Mouse (Mus musculus): ENCODE results near the gene Vgf. TPM values are rescaled to one million over a fixed set of nuclear protein-coding genes. Genes with fewer than 3 reads are reported as not detected.
A peak's percentile ranks its signal among the peaks of the same experiment; 100 is the strongest.

The Vgf gene
- polyA plus RNA-seq, 1 experiment from 2014 or later, result 4.6 TPM

- no peaks in the 10 kb centered on the region for H3K4me1 ChIP-seq (replicated peaks)
- H3K9ac ChIP-seq, result no peak overlapping the region
- H3K4me3 ChIP-seq, result no peak overlapping the region
- no peak overlapping the region for H3K27ac ChIP-seq (replicated peaks)
- H3K4me2 ChIP-seq, result no peak overlapping the region
- H3K27me3 ChIP-seq, result no peaks in the 10 kb centered on the region
- no peak for ATAC-seq (ENCODE audit: low read depth)
- WGBS, result 81% methylated on average over 2 of the region's 2 CpGs
- H3K36me3 ChIP-seq, result peaks cover 13% of the 10 kb centered on the region
- no peaks in the 10 kb centered on the region for H3K9me3 ChIP-seq
Observed at GRCm38 (mm10) chr5:137000612-137001011, 25.6 kb upstream of the Vgf start.

- no peaks in the 10 kb centered on the region for H3K4me1 ChIP-seq (replicated peaks)
- ATAC-seq (ENCODE audit: low read depth), result no peak
- WGBS, result 64% methylated on average over 8 of the region's 8 CpGs
Observed at GRCm38 (mm10) chr5:137007276-137007675, 18.9 kb upstream of the Vgf start.

DNA sequence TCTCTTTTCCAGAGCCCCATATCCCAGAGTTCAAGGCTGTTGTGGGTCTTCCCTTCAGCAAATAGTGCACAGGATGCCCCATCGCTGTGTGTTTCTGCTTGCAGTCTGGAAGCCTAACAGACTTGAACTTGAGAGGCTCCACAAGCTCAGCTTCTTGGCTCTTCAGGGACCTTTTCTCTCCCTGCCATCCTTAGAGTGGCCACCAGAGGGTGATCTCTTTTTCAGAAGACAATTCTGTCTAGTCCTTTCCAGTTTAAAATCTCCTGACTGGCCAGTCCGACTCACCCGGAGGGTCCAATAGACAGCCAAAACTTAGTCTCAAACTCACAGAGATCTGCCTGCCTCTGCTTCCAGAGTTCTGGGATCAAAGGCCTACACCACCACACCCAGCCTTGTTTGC, 16.2 kb upstream of the Vgf start:
- 38% methylated on average over 3 of the region's 3 CpGs for WGBS
- H3K4me2 ChIP-seq, result no peak overlapping the region
- H3K27me3 ChIP-seq, result no peaks in the 10 kb centered on the region
- H3K9me3 ChIP-seq, result no peaks in the 10 kb centered on the region
- H3K9ac ChIP-seq, result no peak overlapping the region
- no peaks in the 10 kb centered on the region for H3K36me3 ChIP-seq
- ATAC-seq (ENCODE audit: low read depth), result no peak
- no peaks in the 10 kb centered on the region for H3K4me1 ChIP-seq (replicated peaks)
- no peak overlapping the region for H3K27ac ChIP-seq (replicated peaks)
- no peak overlapping the region for H3K4me3 ChIP-seq

More at GRCm38 (mm10) chr5:137007276-137007675, 18.9 kb upstream of the Vgf start:
- no peaks in the 10 kb centered on the region for H3K36me3 ChIP-seq
- no peak overlapping the region for H3K27ac ChIP-seq (replicated peaks)
- H3K9ac ChIP-seq, result no peak overlapping the region
- H3K27me3 ChIP-seq, result no peaks in the 10 kb centered on the region
- H3K9me3 ChIP-seq, result no peaks in the 10 kb centered on the region
- no peak overlapping the region for H3K4me3 ChIP-seq
- no peak overlapping the region for H3K4me2 ChIP-seq

- Histone ChIP-seq H3K9ac (no peak overlapping the region), H3K4me2 (no peak overlapping the region), H3K27me3 (no peaks in the 10 kb centered on the region), H3K4me1 (replicated peaks) (no peaks in the 10 kb centered on the region), H3K9me3 (no peaks in the 10 kb centered on the region), H3K27ac (replicated peaks) (no peak overlapping the region), H3K4me3 (no peak overlapping the region), H3K36me3 (no peaks in the 10 kb centered on the region)
- WGBS, result 73% methylated on average over 15 of the region's 15 CpGs
- no peak for ATAC-seq (ENCODE audit: low read depth)
Observed at GRCm38 (mm10) chr5:137012401-137012950, 13.7 kb upstream of the Vgf start.

DNA sequence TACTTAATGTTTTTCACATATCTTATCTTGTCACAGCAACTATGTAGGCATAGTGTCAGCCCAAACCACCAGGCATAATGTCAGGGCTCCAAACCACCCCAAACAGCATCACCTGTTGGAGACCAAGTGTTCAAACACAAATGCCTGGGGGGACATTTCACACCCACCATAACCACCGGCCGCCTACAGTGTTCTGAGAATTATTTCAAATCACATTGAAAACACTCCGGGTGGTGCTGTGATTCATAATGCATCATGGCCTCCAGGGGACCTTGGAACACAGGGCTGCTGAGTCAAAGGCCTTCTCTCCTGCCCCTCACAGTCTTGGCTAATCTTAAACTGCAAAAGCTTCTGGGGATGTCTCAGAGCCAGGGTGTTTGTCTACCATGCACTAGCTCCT, 10.3 kb upstream of the Vgf start:
- 87% methylated on average over 3 of the region's 3 CpGs for WGBS
- Histone ChIP-seq H3K4me2 (no peak overlapping the region), H3K4me1 (replicated peaks) (no peaks in the 10 kb centered on the region), H3K27ac (replicated peaks) (no peak overlapping the region), H3K4me3 (no peak overlapping the region), H3K9me3 (no peaks in the 10 kb centered on the region), H3K36me3 (no peaks in the 10 kb centered on the region), H3K9ac (no peak overlapping the region), H3K27me3 (peaks cover 13% of the 10 kb centered on the region; the same call in 1 of the 2 replicates)
- no peak for ATAC-seq (ENCODE audit: low read depth)

- 50% methylated on average over 3 of the region's 3 CpGs for WGBS
Observed at GRCm38 (mm10) chr5:137024318-137024717, 1.9 kb upstream of the Vgf start.

GRCm38 (mm10) chr5:137025132-137025531, 1.1 kb upstream of the Vgf start:
- Histone ChIP-seq H3K9me3 (no peaks in the 10 kb centered on the region), H3K4me3 (peak overlapping the region; percentile 19; the same call in 1 of the 2 replicates), H3K36me3 (no peaks in the 10 kb centered on the region), H3K9ac (peak overlapping the region; percentile 34; the same call in 1 of the 2 replicates), H3K27me3 (peaks cover 78% of the 10 kb centered on the region), H3K4me2 (peak overlapping the region; percentile 41), H3K4me1 (replicated peaks) (peaks cover 14% of the 10 kb centered on the region), H3K27ac (replicated peaks) (no peak overlapping the region)
- ATAC-seq (ENCODE audit: low read depth), result no peak
- WGBS, result under 1% methylated on average over 23 of the region's 23 CpGs

More at GRCm38 (mm10) chr5:137024318-137024717, 1.9 kb upstream of the Vgf start:
- no peak overlapping the region for H3K4me3 ChIP-seq
- H3K4me2 ChIP-seq, result no peak overlapping the region
- no peak overlapping the region for H3K9ac ChIP-seq
- peaks cover 9% of the 10 kb centered on the region for H3K4me1 ChIP-seq (replicated peaks)
- H3K27ac ChIP-seq (replicated peaks), result no peak overlapping the region
- ATAC-seq (ENCODE audit: low read depth), result no peak
- no peaks in the 10 kb centered on the region for H3K36me3 ChIP-seq
- H3K9me3 ChIP-seq, result no peaks in the 10 kb centered on the region
- H3K27me3 ChIP-seq, result peaks cover 77% of the 10 kb centered on the region

DNA sequence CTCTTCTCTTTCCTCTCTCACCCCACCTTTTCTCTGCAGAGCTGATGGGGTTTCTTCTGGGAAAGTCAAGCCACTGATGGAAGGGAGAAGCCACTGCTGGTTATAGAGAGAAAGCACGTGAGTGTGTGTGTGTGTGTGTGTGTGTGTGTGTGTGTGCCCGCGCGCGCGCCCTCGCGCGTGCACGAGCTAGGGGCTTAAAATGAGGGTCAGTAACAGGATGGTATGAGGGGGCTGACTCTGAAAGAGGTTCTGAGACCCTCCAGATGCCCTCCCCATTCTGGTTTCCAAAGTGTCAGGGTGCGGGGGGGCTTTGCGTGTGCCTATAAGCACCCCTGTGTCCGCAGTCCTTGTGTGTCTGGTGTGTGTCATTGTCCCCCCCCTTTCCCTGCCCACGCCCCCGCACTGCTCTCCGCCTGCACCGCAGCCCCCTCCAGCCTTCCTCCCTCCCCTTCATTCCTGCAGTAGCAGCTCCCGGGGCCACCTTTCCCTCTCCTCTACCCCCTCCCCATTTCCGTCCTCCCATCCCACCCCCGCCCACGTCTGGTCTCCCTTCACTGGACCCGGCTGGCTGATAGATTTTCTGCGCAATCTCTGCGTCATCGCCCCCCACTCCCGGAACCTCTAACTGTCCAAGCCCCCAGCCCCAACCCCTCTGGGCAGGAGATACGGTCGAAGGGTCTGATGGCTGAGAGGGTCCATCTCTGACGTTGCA, 2.5 kb downstream of the Vgf start:
- ATAC-seq (ENCODE audit: low read depth), result no peak
- Histone ChIP-seq H3K4me1 (replicated peaks) (peaks cover 38% of the 10 kb centered on the region), H3K4me2 (peak overlapping the region; percentile 100), H3K36me3 (no peaks in the 10 kb centered on the region), H3K9me3 (no peaks in the 10 kb centered on the region), H3K4me3 (peak overlapping the region; percentile 48), H3K27ac (replicated peaks) (no peak overlapping the region), H3K9ac (no peak overlapping the region), H3K27me3 (peaks cover 87% of the 10 kb centered on the region)
- 4% methylated on average over 29 of the region's 29 CpGs for WGBS

- H3K4me1 ChIP-seq (replicated peaks), result peaks cover 38% of the 10 kb centered on the region
- H3K4me3 ChIP-seq, result peak overlapping the region; percentile 48
- H3K27me3 ChIP-seq, result peaks cover 87% of the 10 kb centered on the region
- 2% methylated on average over 8 of the region's 8 CpGs for WGBS
- H3K9ac ChIP-seq, result peak overlapping the region; percentile 59
- H3K36me3 ChIP-seq, result no peaks in the 10 kb centered on the region
- H3K9me3 ChIP-seq, result no peaks in the 10 kb centered on the region
- no peak overlapping the region for H3K27ac ChIP-seq (replicated peaks)
- ATAC-seq (ENCODE audit: low read depth), result peak; percentile 0; the same call in 1 of the 2 replicates
- peak overlapping the region; percentile 100 for H3K4me2 ChIP-seq
Observed at GRCm38 (mm10) chr5:137029273-137029585, 3.0 kb downstream of the Vgf start.

DNA sequence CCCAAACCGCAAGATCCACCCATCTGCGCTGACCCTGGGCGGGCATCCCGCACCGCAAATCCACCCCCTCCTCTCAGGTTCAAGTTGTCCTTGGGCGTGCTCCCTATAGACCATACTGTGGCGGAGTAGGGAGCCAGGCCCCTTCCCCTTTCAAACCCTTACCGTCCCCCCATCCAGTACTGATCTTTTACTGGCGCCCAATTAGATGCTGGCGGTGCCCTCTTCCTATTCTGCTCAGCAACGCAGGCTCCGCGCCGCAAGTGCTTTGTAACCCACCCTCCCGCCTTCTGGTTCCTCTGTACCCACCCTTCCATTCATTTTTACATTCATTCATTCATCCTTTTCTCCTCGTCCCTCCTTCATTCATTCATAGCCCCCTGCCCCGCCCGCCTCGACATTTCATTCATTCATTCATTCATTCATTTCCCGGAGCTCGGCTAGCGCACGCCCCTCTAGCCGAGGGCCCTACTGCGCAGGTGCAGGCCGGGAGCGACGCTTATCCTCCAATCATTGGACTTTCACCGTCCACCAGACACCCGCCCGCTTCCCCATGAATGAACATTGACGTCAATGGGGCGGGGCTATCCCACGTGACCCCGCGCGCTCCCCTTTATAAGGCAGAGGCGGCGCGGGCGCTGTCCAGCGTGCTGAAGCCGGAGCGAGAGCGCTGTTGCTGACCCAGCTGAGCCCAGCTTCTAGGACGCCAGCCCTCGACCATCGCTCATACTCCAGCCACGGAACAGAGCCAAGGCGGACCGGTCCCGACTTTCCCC, 3.6 kb downstream of the Vgf start:
- peaks cover 38% of the 10 kb centered on the region for H3K4me1 ChIP-seq (replicated peaks)
- peak overlapping the region; percentile 72 for H3K9ac ChIP-seq
- ATAC-seq (ENCODE audit: low read depth), result peak; percentile 73
- H3K36me3 ChIP-seq, result 0 out of 2 replicates have a peak, but pooled peaks cover 4% of the 10 kb centered on the region
- no peak overlapping the region for H3K27ac ChIP-seq (replicated peaks)
- H3K4me2 ChIP-seq, result peak overlapping the region; percentile 100
- no peaks in the 10 kb centered on the region for H3K9me3 ChIP-seq
- under 1% methylated on average over 52 of the region's 52 CpGs for WGBS
- peaks cover 87% of the 10 kb centered on the region for H3K27me3 ChIP-seq
- peak overlapping the region; percentile 48 for H3K4me3 ChIP-seq

DNA sequence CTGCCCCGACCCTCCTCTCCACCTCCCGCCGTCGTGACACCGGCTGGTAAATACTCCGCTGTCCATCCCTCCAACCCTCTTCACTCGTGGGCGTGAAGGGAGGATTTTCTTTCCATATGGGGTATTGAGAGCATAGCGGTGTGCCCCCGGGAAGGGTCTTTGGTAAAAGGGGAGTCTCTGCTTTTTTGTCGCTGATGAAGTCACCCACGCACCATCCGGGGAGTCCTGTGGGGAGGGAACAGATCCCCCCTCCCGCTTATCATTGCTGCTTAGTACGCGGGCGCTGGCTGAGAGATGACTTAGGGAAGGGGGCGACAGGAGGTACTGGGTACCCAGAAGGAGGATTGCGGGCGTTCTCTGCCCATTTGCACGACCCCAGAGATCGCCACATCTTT, 4.2 kb downstream of the Vgf start:
- 11% methylated on average over 22 of the region's 22 CpGs for WGBS
- Histone ChIP-seq H3K9me3 (no peaks in the 10 kb centered on the region), H3K4me1 (replicated peaks) (peaks cover 38% of the 10 kb centered on the region), H3K4me2 (peak overlapping the region; percentile 100), H3K27ac (replicated peaks) (no peak overlapping the region), H3K36me3 (peaks cover 10% of the 10 kb centered on the region; the same call in 1 of the 2 replicates), H3K4me3 (peak overlapping the region; percentile 48), H3K27me3 (peaks cover 84% of the 10 kb centered on the region), H3K9ac (peak overlapping the region; percentile 72)
- ATAC-seq (ENCODE audit: low read depth), result 0 out of 2 replicates have a peak, but pooled peaks have one; percentile 0
